Mouse (Mus musculus) erythroblast, adult 5-6 weeks (primary cell): ENCODE results near the gene St6galnac4. TPM values are rescaled to one million over a fixed set of nuclear protein-coding genes. Genes with fewer than 3 reads are reported as not detected.

Source experiments
- ATAC-seq: replicated peaks from 2 replicates; pipeline ENCODE4 v1.8.0; 2016; ENCODE audit warnings: moderate number of reproducible peaks, mild to moderate bottlenecking, moderate TSS enrichment, inconsistent platforms; ENCODE audit not compliant: poor library complexity, low FRiP score, severe bottlenecking
- total RNA-seq, 2 experiments: library from RNA; stranded (forward) in 1 of 2; stranded (reverse) in 1 of 2; fragments of 150-400 nt in 1 of 2; fragments of 200-764, 138-1000 nt in 1 of 2; gene quantifications; 2 replicates each; pipeline versions ENCODE4 v1.2.3 to v1.2.4; 2015 to 2017; ENCODE audit warnings: low replicate concordance in 2 of 2

St6galnac4 gene
- total RNA-seq, 2 experiments from 2014 or later, result 3.8 to 9.4 TPM

GRCm38 (mm10) chr2:32597699-32598098 is 10.8 kb downstream of the St6galnac4 start:
- ATAC-seq, result no peak

GRCm38 (mm10) chr2:32598506-32598905 is 11.6 kb downstream of the St6galnac4 start:
- no peak for ATAC-seq

GRCm38 (mm10) chr2:32599409-32599808 is 12.5 kb downstream of the St6galnac4 start, which contains the start of gene St6galnac6:
TSS of gene St6galnac6 (plus strand) at chr2:32599709.
- ATAC-seq, result no peak

GRCm38 (mm10) chr2:32601417-32602065 is 14.6 kb downstream of the St6galnac4 start:
- ATAC-seq, result peak; percentile 62

- peak; percentile 61 for ATAC-seq
These were observed 15.7 kb downstream of the St6galnac4 start for GRCm38 (mm10) chr2:32602600-32603054.

- ATAC-seq, result no peak
These were observed 17.7 kb downstream of the St6galnac4 start for GRCm38 (mm10) chr2:32604631-32605030.

- ATAC-seq, result peak; percentile 75
These were observed 19.6 kb downstream of the St6galnac4 start for GRCm38 (mm10) chr2:32606161-32607142.

GRCm38 (mm10) chr2:32607262-32607947 is 20.5 kb downstream of the St6galnac4 start:
- peak; percentile 34 for ATAC-seq

- ATAC-seq, result peak; percentile 59
These were observed 21.4 kb downstream of the St6galnac4 start for GRCm38 (mm10) chr2:32608141-32608777.

GRCm38 (mm10) chr2:32608778-32609435 is 22.0 kb downstream of the St6galnac4 start:
- ATAC-seq, result peak; percentile 6

GRCm38 (mm10) chr2:32610610-32611229 is 23.8 kb downstream of the St6galnac4 start:
- ATAC-seq, result 0 out of 2 replicates have a peak, but pooled peaks have one; percentile 13

GRCm38 (mm10) chr2:32612274-32612673 is 25.4 kb downstream of the St6galnac4 start:
- ATAC-seq, result no peak

GRCm38 (mm10) chr2:32617109-32617508 is 30.2 kb downstream of the St6galnac4 start:
- ATAC-seq, result no peak

- no peak for ATAC-seq
These were observed 30.7 kb downstream of the St6galnac4 start for GRCm38 (mm10) chr2:32617601-32618000.

- no peak for ATAC-seq
These were observed 31.2 kb downstream of the St6galnac4 start for GRCm38 (mm10) chr2:32618051-32618450.

- no peak for ATAC-seq
These were observed 34.0 kb downstream of the St6galnac4 start for GRCm38 (mm10) chr2:32620682-32621516.

GRCm38 (mm10) chr2:32621517-32621859 is 34.6 kb downstream of the St6galnac4 start, which contains the start of gene Ak1:
TSS of gene Ak1 (plus strand) at chr2:32621758.
- ATAC-seq, result no peak
